Mouse (Mus musculus) bone marrow macrophage, adult 2 months (primary cell): ENCODE measurements around the gene Rnf130.

ENCODE experiments used
- CTCF ChIP-seq: IDR thresholded peaks from 2 replicates; pipeline ENCODE4 v1.5.1; 2012; ENCODE audit warnings: low read depth, mild to moderate bottlenecking, low read length, moderate library complexity
- POLR2A ChIP-seq: IDR thresholded peaks from 2 replicates; pipeline ENCODE4 v1.6.1; 2012; ENCODE audit warnings: mild to moderate bottlenecking, low read depth, low read length, borderline replicate concordance

DNA sequence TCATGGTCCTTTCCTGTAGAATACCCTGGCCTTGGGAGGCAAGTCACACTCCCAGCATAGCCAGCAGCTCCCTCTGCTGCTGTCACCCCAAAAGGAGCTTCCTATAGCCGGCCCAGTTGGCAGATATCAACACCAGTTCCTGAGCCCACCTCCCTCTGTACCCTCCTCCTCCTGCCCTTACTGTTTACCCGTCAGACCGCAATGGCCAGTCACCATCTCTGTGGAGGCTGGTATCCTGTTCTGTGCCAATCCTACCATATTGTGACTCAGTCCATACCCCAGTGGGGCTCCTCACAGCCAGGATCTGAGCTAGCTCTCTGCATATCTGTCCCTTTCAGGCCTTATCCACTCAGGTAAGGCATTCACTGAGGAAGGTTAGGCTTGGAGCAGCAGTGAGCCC lies 120.4 kb downstream of the Rnf130 start:
- no peak for TF ChIP-seq CTCF
- TF ChIP-seq POLR2A, result no peak
